Mouse (Mus musculus): Measurements from ENCODE around the gene Tmem40. TPM values are rescaled to one million over a fixed set of nuclear protein-coding genes. Genes with fewer than 3 reads are reported as not detected.

Gene Tmem40
- polyA plus RNA-seq, 1 experiment = not detected

Other genes with a start within 250 kb of the Tmem40 start
- gene Tsen2, start 217.7 kb downstream of the Tmem40 start, polyA plus RNA-seq (2012; ENCODE audit: insufficient read depth, insufficient read length, missing spikeins) = 9.7 and 10.0 TPM in 2 replicates
- gene Mkrn2os, start 169.8 kb downstream of the Tmem40 start, polyA plus RNA-seq (2012; ENCODE audit: insufficient read depth, insufficient read length, missing spikeins) = not detected in 2 replicates
- gene Mkrn2, start 160.5 kb downstream of the Tmem40 start, polyA plus RNA-seq (2012; ENCODE audit: insufficient read depth, insufficient read length, missing spikeins) = 20.5 and 34.1 TPM in 2 replicates
- gene Raf1, start 85.8 kb downstream of the Tmem40 start, polyA plus RNA-seq (2012; ENCODE audit: insufficient read depth, insufficient read length, missing spikeins) = 70.3 and 114 TPM in 2 replicates
- gene Cand2, start 12.1 kb upstream of the Tmem40 start, polyA plus RNA-seq (2012; ENCODE audit: insufficient read depth, insufficient read length, missing spikeins) = 0.44 and 0.46 TPM in 2 replicates
- 1,120 and 1,124 TPM in 2 replicates for gene Rpl32, start 46.3 kb upstream of the Tmem40 start, polyA plus RNA-seq (2012; ENCODE audit: insufficient read depth, insufficient read length, missing spikeins)
- 0.46 TPM in 1 of 2 replicates, not detected in the other for gene Efcab12, start 76.0 kb upstream of the Tmem40 start, polyA plus RNA-seq (2012; ENCODE audit: insufficient read depth, insufficient read length, missing spikeins)
- 0.48 and 1.0 TPM in 2 replicates for gene Mbd4, start 91.0 kb upstream of the Tmem40 start, polyA plus RNA-seq (2012; ENCODE audit: insufficient read depth, insufficient read length, missing spikeins)
- gene Ift122, start 91.1 kb upstream of the Tmem40 start, polyA plus RNA-seq (2012; ENCODE audit: insufficient read depth, insufficient read length, missing spikeins) = 2.0 and 3.7 TPM in 2 replicates
- not detected in 2 replicates for gene Rho, start 169.3 kb upstream of the Tmem40 start, polyA plus RNA-seq (2012; ENCODE audit: insufficient read depth, insufficient read length, missing spikeins)
- gene H1foo, start 182.5 kb upstream of the Tmem40 start, polyA plus RNA-seq (2012; ENCODE audit: insufficient read depth, insufficient read length, missing spikeins) = not detected in 2 replicates
- 20.2 and 24.0 TPM in 2 replicates for gene Plxnd1, start 232.6 kb upstream of the Tmem40 start, polyA plus RNA-seq (2012; ENCODE audit: insufficient read depth, insufficient read length, missing spikeins)

Measured in brown adipose tissue, adult 24 weeks (tissue).